Mouse (Mus musculus) ovary, postnatal 36 days (tissue): Measurements from ENCODE around the gene Pcsk2.

ENCODE experiments used
- DNase-seq: peaks from one replicate; pipeline ENCODE4 v3.0.0; 2022; ENCODE audit warnings: low spot score, mixed read lengths

The Pcsk2 gene

DNA sequence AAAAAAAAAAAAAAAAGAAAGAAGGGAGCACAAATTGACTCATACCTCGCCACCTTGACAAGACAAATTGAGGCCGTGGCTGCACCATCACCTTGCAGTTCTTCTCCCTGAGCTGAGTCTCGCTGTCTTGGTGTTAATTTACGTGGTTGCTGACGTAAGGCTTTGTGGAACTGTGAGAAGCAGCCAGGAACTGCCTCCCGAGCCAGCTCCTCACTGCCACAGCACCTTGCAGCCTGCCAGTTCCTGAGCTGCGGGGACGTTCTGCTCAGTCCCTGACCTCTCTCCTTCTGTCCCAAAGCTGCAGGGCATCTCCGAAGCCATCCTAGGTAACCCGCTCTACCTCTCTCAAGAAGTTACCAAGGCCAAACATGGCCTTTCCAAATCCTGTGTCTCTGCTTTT is 186.5 kb downstream of the Pcsk2 start:
- DNase-seq = no peak

DNA sequence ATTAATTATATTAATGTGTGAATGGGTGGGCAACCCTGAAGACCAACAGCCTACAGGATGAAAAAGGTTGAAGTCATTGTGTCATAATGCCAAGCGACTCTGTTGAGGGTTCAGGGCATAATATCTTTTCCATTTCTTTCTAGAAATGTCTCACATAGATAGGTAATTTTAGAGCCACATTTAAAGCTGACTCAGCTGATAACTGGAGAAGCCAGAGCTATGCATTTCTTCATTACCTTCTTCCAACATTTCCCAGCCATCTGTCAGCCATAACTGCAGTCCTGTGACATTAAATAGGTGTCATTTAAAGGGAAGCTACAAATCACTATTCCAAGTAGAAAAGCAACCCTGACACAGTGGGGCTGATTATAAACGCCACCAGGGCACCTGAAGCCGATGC is 189.5 kb downstream of the Pcsk2 start:
- no peak for DNase-seq

DNA sequence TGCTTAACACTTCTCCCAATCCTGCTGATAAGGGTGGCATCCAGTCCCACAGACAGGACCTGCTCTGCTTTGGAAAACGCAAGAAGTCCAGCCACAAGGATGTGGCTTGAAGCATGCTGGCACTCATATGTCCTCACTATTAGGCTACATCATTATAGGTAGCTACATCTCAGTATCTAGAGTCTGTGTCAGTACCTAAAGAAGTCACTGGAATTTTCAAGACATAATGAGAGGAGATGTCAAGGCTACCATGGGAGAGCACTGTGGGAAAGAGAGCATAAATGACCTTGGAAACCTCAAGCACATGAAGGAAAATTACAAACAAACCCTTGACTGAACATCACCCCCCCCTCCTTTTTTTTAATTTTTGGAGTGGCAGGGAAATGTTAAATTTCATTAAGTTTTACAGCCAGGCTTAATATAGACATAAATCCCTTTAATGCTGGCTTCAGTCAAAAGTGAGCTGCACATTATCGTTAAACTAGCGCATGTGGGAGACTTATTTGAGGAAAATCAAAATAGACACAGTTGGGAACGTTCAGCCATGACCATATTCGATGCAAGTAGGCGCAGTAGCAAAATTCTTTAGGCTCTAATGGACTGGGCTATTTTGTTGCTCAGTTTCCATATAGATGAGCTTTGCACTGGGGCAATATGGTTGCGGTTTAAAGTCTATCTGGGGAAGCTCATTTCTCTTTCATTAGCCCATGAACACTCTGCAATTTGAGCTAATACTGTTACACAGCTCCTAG is 193.7 kb downstream of the Pcsk2 start:
- DNase-seq = no peak

DNA sequence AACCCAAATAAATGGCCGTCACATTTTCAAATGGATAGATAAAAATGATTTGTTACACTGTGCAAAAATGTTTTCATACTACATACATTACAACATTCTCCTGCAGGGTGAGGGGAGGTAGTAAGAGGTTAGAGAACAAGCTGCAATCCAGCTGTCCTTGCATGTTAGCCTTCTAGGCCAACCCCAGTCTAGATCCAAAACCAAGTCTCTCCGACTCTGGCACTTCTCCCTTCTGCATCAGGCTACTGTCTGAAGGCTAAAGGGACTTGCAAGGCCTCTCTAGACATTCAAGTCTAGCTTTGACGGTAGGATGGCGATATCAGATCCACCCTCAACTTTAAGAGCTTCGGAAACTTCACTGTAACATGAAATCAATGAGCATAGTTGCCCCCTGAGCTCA is 196.5 kb downstream of the Pcsk2 start:
- DNase-seq = no peak

DNA sequence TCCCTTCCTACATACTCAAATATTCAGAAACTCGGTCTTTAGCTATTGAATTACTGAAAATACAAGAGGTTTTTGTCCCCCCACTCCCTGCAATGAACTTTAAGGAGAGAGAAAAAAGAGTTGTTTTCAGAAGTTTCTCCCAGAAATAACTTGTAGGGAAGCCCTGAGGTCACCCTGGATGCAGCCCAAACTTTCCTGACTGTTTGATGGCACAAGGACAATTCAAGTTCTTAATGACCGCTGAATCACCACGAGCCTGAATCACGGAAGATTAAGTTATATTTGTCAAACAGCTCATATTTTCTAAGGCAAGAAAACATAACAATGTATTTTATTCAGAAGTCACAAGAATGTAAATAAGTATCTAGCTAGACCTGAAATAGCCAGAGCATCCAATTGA is 197.1 kb downstream of the Pcsk2 start:
- no peak for DNase-seq

DNA sequence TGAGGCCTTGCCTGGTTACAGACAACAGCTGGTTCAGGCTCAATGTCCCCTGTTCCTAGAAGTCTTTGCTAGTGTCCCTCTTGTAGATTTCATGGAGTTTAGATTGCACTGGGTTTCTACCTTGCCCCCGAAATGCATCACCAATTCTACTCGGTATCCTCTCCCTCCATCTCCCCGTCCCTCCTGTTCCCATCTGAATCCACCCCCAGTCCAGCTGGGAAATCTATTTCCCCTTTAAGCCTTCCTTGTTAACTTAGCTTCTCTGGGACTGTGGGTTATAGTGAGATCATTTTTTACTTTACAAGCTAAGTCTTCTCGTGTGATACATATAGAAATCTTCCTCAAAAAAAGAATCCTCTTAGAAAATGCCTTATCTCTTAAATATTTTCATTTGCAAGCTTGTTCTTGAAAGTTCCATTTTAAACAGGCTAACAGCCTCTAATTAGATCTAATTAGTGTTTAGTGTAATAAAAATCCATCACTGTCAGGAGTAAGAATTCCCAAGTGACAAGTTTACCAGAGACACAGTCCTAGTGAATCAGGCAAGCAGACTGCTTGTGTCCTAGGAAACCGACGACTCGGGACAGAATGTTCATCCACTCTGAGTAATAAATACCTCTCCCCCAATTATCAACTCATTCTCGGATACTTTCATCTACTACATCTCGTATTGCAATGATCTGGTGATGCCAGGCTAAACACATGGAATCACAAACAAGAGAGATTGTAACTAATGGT is 206.3 kb downstream of the Pcsk2 start:
- no peak for DNase-seq

DNA sequence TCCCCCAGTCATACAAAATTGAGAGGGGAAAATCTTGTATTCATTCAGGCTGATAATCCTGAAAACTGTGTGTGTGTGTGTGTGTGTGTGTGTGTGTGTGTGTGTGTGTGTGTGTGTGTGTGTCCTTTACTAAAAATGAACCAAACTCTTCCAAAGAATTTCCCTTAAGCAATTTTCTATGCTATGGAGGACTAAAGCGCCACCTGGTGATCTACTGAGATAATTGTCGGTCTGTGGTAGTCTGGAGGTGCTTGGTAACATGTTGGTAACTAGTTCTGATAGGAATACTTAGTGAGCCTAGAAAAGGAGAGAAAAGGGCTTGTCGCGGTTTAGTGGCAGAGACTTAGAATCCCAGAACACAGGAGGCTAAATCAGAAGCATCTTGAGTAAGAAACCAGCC is 230.5 kb downstream of the Pcsk2 start:
- DNase-seq = no peak

DNA sequence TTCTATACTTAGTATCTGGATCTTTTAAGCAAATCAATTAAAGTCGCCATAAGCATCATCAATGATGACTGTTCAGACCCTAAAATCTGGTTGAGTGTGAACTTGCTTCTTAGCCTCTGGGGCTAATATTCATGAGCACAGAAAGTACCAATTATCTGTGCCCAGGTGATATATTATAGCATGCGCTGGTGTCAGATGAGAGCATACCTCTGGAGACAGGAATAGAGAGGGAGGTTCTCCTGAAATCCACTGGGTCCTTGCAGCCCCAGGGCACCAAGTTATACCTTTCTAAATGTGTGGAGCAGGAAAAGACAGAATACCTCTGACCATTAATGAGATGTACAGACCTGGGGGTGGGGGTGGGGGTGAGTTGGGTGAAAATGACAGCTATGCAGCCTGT is 234.4 kb downstream of the Pcsk2 start:
- no peak for DNase-seq

DNA sequence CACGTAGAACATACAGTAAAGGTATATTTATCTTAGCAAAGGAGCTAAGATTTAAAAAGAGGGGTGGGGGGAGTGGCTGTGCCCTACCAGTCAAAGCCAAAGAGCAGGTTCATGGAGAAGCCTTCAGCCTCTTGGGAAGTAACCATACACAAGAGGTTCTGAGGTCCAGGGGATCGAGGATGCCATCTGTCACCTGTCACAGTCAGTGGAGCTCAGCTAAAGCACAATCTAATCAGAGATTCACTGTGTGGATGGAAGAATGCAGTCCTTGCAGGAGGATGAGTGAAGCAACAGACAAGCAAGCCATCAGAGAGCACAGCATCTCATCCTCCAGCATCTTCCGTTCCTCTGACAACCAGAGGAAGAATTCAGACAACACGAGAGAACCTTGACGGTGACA is 244.0 kb downstream of the Pcsk2 start:
- no peak for DNase-seq

DNA sequence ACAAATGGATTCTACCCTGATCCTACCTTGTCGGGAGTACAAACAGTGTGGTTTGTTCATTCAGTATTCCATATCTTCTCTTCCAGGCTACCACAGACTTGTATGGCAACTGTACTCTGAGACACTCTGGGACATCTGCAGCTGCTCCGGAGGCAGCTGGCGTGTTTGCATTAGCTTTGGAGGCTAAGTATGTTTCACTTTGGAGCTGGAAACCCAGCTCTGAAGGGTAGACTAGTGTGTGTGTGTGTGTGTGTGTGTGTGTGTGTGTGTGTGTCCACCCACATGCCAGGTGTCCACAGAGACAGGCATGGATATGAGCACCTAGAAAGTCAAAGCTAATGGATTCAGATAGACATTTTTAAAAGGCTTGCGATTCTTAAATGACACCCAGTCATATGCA is 249.9 kb downstream of the Pcsk2 start:
- no peak for DNase-seq

DNA sequence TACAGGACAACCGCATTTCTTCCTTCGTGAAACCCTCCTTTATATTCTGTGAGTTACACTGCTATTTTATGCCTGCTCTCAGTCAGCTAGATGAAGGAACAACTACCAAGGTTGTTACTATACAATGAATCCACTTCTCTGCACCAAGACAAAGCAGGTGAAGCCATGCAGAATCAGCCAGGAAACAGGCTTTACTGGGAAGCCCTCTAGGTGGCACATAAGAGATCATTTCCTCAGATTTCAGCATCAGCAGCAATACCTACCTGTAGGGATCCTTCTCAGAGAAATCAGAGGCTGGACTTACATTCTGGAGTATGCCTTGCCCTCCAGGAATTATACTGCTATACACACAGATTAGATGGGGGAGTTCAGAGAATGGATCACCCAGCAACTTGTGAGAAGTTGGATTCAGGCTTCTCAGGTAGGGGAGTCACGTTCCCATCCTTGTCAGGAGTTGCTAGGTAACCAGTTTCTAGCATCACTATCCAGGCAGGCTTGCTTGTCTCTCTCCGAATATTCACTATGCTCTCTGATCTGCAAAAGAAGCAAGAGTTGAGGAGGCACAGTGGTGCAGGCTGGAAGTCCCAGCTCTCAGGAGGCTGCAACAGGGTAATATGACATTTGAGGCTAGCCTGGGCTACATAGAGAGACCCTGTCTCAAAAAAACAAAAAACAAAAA is 250.5 kb downstream of the Pcsk2 start:
- no peak for DNase-seq

DNA sequence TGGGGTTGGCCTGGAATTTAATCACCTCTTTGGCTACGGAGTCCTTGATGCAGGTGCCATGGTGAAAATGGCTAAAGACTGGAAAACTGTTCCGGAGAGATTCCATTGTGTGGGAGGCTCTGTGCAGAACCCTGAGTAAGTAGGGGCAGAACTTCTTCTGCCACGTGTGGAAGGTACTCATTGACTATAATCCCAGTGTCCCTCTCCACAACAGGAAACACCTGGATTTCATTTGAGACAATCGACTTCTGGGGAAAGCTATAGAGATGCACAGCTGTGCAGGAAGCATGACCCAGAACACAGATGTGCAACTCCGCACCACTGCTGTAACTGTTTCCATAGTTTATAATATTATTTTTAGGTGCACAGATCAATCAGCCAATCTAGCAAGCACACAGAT is 255.1 kb downstream of the Pcsk2 start:
- DNase-seq = no peak

DNA sequence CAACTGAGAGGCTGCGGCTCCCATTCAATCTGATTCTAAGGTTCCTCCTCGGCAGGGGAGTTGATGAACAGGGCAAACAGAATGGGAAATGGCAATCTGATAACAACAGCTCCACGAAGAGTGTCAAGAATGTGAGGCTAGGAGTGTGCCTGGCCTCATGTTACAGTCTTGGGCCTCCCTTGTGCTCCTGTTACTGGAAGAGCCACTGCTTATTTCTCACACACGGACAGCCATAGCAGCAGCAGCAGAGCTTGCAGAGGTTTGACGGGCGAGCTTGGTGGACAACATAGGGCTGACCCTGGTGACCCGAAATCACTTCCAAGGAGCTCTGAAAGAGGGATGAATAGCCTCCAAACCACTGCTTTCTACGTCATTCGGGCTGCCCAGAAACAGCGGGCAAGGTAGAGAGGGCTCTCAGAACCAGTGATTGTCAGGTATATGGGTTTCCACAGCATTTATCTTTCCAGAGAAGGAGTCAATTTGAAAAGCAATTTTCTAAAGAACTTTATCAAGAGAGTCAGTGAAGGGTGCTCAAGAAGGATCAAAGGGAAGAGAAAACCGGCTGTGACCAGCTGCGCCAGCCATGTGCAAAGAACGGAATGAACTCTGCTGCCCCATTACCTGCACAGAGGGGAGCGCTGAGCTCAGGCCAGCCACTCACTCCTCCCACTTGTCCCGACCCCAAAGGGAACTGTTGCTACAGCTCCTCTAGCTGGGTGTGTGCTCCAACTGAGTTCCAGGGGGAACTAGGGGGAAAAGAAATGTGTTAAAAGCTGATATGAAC is 260.4 kb downstream of the Pcsk2 start:
- DNase-seq = no peak

DNA sequence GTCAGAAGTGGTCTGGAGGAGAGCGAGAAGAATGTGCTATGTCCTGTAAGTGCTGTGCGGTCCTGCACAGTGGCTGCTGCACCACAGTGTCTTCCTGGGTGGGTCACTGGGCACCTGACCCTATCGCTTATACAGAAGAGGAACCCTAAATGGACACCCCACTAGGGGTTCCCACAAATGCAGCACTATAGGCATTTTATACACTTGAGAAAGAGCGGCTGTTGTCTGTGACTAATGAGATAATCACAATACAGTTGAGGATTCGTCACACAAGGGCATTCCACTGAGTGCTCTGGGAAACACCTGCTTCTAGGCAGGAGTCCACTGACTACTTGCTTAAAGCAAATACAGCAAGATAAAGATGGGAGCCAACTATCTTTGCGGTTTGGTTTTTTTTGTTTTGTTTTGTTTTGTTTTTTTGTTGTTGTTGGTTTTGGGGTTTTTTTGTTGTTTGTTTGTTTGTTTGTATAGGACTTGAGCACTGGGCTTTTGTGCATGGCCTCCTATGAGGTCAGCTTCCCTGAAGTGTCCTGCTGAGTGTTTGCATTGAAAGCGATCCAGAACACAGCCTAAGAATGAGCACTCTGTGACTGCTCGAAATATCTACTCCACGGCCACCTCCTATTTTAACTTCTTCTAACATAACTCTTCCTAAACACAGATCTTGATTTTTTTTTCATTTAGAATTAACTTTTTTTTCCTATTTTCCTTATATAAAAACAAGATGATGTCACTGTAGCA is 261.1 kb downstream of the Pcsk2 start:
- no peak for DNase-seq

DNA sequence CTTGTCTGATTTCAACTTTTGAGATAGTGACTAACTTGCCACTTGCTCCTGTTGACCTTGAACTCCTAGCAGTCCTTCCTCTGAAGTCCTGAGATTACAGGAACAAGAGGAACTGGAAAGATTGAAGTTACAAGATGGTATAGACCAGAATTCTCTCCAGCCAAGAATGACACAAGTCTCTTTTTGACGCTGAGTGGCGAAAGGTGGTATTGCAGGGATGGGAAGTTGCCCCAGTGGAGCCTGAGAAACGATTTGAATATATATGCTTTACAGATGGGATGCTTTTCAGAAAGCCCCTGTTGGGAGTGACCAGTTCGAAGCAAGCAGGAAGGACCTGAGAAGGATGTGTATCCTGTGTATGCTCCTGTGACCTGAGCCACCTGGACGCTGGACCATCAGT is 262.8 kb downstream of the Pcsk2 start:
- no peak for DNase-seq

DNA sequence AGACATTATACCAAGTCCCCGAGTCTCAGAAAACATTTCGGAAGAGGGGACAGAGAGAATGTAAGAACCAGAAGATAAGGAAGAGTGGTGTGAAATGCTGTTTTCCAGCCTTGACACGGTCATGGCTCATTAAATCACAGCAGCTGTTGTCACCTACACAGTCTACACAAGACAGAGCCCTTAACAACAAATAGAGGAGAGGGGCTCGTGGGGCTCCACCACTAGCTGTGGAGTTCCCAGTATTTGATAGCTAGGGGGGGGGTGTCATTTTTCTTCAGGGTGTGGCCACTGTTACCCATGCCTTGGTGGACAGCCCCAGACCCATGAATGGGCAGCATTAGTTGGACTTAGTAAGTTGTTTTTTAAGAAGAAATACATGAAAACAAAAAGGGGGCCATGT is 266.3 kb downstream of the Pcsk2 start:
- DNase-seq = no peak

DNA sequence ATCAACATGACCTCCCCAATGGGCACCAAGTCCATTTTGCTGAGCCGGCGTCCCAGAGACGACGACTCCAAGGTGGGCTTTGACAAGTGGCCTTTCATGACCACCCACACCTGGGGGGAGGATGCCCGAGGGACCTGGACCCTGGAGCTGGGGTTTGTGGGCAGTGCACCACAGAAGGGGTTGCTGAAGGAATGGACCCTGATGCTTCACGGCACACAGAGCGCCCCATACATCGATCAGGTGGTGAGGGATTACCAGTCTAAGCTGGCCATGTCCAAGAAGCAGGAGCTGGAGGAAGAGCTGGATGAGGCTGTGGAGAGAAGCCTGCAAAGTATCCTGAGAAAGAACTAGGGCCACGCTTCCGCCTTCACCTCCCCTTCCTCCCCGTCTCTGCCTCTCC is 267.5 kb downstream of the Pcsk2 start:
- no peak for DNase-seq

DNA sequence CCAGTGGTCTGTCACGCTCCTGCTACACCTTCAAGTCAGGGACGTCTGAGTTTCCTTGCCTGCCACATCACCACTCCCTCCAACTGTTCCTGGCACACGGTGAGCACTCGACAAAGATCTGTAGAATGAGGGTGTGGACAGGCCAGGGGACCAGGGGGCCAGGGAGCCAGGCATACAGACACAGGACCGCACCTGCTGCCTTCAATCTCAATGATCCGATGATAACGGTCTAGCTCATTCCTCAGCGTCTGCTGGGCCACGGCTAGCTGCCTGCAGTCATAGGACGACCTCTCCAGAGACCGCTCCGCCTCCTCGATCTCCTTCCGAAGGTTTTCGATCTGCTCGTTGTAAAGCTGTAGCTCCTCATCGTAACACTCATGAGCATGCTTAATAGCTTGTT is 285.7 kb downstream of the Pcsk2 start:
- DNase-seq = no peak

DNA sequence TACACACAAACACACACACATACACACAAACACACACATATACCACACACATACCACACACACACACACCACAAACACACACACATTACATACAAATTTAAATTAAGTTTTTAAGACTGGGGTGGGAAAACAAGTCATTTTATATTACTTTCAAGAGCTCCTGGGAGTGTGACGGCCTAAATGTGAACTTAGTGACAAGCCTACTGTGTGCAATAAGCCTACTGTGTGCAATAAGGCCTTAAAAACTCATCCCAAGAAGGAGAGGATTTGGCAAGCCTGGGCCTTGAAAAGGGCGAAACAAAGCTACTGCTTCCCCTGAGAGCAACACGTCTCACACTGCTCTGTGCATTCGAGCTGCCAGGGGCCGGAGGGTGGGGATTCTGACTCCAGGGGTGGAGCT is 286.8 kb downstream of the Pcsk2 start:
- DNase-seq = no peak

DNA sequence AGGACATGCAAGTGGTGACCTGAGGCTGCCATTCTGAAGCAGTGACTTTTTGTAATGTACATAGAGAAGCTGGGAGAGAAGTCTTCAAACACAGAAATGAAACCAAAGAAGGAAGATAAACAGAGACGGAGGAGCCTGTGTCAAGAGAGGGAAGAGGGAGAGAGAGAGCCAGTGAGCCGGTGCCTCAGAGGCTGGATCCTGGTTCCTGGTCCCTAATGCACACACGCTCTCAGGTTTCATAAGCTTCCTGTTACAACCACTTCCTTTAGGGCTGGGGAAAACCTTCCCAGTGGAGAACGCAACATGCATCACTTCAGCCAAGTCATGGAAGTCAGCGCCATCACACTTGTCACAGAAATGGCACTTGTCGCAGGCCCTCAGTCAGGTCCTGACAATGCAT is 288.1 kb downstream of the Pcsk2 start:
- DNase-seq = no peak

DNA sequence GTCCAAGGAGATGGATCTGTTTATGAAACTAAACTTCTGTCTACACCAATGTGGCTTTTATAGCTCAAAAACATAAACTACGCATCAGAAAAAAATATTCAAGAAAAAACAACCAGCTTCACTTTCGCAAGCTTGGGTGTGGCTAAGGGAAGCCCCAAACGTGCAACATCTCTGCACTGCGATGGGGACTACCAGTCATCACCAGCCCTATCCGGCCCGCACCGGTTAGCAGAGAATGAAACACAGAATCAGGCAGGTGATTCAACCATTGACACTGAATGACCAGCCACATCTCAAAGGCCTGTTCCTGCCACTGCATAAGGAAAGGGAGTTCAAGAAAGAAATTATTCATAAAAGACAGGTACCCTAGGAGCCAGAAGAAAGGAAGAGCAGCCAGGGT is 289.9 kb downstream of the Pcsk2 start:
- no peak for DNase-seq

DNA sequence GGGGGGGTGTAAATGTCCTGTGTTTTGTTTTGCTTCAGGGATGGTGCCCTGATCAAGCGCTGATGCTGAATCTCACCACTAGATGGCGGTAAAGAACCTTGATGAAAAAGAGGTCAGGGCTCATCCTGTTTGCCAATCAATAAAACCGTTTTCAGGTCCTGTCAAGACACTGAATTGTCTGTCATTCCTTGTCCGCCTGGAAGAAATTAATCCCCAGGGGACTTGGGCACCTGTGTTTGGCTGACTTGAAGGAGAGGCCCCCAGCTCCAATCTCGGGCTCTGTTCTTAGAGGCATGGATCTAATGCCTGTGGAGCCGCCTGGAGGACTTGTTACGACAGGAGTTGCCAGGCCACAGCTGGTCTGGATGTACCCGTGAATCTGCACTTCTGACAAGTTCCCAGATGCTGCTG is 291.3 kb downstream of the Pcsk2 start:
- peak; percentile 40 for DNase-seq
